Mouse (Mus musculus) adrenal gland, postnatal 14 days (tissue): ENCODE results near the gene Cnrip1. TPM values are rescaled to one million over a fixed set of nuclear protein-coding genes. Genes with fewer than 3 reads are reported as not detected.
"Not testable (repeated sequence)": the region's sequence is repeated elsewhere in the genome, so short reads cannot be mapped to it uniquely, and the experiment has no call there.

Source experiments
- DNase-seq: peaks from one replicate; pipeline ENCODE4 v3.0.0; 2021; ENCODE audit warnings: mixed read lengths
- long read RNA-seq, 2 experiments: library from polyadenylated mRNA; stranded (forward); transcript quantifications; one replicate each; pipeline ENCODE4 v2.0.0; 2021
- total RNA-seq: library from RNA; stranded (reverse); gene quantifications from 2 replicates; pipeline ENCODE4 v1.2.3, GENCODE M21; 2021

The Cnrip1 gene
- total RNA-seq = 15.8 and 20.9 TPM in 2 replicates
- long read RNA-seq, experiment 1, transcript Cnrip1-201 (3 exons, 1,654 nt) = major isoform, 11 of 15 reads
- long read RNA-seq, experiment 1, partial matches to known transcripts = 0 of 15 reads
- long read RNA-seq, experiment 1, other reads (novel, unspliced or antisense) = 4 of 15 reads
- long read RNA-seq, experiment 2, transcript Cnrip1-201 (3 exons, 1,654 nt) = major isoform, 11 of 13 reads
- long read RNA-seq, experiment 2, partial matches to known transcripts = 1 of 13 reads
- long read RNA-seq, experiment 2, other reads (novel, unspliced or antisense) = 1 of 13 reads

DNA sequence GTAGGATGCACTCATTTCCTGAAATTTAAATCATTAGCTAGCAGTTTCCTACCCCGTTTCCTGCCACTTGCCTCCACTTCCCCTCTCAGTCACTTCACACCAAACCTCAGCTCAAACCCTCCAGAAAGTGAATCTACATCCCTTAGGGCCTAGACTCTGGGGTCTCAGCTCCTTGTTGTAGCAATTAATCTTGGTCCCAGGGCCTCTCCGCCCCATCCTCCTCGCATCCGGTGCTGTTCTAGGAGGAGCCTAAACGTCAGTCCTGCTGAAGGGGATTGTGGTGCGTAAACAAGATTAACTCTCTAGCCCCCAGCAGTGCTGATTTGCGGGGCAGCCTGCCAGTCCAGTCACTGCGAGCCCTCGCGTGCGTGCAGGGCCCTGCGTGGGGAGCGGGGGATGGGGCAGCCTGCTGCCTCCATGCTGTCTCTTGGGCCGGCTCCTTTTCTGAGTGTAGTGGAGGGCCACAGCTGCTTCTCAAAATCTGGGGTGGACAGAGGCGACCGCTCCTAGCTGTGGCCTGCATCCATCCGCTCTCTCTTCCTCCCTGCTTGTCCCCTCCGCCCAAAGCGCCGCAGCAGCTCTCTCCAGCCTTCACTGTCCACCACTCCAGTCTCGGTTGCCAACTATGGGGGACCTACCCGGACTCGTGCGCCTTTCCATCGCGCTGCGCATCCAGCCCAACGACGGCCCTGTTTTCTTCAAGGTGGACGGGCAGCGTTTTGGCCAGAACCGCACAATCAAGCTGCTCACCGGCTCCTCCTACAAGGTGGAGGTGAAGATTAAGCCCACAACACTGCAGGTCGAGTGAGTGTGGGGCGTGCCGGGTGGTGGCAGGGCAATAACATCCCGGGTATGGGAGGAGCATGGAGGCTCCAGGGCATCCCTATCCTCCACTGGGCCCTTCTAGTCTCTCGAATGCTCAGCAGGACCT, at the start of gene Cnrip1, which contains the start of gene Plek:
Gene Cnrip1, plus strand, starts transcription at position 42 of the 931 bp plus-strand sequence.
Gene Plek, minus strand, starts transcription at position 837 of the 931 bp plus-strand sequence.
- DNase-seq = peak; percentile 88

DNA sequence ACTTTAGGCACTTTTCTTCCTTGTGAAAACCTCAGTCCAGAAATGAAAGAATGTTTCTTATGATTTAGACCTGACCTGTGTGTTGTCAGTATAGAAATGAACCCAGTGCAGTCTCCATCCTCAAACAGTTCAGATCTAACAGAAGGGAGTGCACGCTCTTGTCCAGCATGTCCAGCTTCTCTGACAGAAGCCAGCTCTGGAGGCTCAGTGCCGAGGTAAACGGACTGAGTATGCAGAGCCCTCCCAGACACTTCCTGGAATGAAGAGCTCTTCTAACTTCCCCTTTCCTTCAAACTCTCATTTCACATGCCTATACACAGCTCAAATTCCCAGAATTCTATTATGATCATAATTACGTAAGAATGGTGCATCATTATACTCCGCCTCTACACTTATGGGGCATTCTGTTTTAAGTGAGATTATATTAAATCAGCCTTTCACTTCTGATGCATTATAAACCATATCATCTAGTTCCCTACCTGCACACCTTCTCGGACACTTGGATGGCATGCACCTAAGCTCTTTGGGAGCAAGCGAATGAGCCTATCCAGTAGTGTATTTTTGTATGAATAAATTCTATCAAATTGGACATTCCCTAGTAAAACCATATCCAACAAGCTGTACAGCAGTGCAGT, 48.5 kb upstream of the Cnrip1 start:
- DNase-seq = no peak

DNA sequence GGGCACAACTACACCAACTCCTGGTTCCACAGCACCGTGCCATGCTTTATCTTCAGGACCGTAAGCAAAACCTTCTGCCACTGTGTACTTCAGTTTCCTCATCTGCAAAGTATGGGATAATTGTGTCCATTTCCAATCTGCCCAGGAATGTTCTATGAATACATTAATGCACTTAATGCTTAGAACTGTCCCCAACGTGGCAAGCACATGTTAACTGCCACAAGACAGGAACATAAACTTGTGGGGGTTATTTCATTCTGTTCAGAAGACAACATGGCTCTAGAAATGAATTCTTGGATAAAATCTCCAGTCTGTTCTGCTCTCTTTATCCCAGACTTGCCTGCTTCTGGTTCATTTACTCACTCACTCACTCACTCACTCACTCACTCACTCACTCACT, 47.6 kb upstream of the Cnrip1 start:
- no peak for DNase-seq

DNA sequence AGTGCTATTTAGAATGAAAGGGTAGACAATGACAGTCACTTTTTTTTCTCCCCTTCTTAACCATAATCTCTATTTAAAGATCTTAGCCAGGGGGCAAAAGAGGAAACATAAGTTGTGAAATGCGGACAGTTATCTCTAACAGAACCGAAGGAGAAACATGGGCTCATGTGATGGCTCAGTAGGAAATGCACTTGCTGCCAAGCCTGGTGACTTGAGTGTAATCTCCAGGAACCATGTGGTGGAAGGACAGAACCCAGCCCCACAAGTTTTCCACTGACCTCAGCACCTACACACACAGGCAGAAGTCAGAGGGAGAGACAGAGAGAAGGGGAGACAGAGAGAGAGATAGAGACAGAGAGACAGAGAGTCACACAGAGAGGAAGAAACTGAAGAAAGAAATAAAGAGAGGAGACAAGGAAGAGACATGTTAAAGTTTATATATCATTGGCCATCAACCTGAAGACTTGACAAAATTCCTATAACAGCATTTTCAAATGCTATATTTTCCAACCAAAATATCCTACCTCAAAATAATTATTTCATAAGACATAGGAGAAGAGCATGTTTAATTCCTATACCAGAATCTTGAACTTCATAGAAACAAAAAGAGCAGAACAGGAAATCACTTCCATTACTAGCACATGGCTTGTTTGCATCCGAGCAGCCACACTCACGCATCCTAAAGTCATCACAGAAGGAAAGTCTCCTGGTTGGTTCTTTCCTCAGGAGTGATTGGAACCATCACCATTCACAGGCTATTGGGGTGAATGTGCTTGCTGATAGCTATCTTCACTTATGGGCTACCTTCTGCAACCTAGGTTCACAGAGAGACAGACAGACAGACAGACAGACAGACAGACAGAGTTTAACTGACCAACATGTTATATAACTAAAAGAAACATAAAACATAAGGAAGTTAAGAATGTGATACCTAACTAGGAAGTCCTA, 46.2 kb upstream of the Cnrip1 start:
- DNase-seq = no peak

DNA sequence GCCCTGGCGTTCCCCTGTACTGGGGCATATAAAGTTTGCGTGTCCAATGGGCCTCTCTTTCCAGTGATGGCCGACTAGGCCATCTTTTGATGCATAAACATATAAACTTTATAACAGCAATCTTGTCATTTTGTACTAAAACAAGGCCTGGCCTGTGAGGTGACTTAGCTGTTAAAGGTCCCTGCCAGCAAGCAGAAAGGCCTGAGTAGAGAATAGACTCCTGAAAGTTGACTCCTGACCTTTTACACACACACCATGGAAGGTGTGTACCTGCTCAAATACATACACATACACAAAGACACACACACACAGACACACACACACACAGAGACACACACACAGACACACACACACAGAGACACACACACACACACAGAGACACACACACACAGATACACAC, 44.9 kb upstream of the Cnrip1 start:
- not testable (repeated sequence) for DNase-seq

DNA sequence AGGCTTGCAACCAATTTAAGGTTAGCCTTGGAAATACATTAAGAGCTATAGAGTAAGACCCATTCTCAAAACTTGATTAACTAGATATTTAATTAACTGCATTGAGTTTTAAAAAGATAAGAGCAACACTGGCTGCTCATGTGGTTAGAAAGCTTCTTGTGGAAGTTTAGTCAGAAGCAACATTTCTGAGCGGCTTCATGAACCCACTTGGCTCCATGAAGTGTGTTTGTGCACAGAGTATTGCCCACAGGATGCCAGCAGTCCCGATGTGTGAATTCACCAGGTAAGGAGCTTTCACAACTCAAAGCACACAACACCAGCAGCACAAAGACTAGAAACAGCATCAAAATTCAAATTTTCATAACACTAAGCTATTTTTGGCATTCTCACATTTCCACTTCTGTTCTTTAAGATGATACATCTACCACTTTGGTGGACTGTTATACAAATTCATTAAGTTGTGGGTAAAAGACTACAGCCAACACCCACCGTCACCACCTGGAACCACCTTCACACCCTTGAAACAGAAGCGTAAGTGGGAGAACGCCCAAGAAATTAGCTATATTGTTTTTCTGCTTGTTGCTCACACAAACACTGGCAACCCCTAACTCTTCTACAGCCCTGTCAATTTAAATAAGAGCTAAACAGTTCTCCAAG, 43.7 kb upstream of the Cnrip1 start:
- no peak for DNase-seq

DNA sequence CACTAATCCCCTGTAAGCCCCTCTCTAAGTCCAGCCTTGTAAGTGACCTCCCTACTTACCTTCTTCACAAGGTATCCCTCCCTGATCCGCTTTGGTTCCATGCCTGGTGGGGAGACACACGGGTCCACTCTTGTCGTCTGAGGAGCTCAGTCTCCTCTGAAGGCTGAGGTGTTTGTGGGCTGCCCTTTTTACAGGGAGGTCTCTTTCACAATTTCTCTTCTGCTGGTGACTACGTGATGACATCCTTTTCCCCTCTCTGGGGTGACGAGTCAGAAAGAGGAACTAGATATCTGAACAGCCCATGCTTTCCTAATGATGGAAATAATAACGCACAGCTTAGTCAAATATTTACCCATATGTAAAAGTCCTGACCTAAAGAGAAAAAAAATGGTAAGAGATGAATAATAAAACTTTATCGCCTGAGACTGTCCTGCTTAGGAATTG, 42.9 kb upstream of the Cnrip1 start:
- no peak for DNase-seq

DNA sequence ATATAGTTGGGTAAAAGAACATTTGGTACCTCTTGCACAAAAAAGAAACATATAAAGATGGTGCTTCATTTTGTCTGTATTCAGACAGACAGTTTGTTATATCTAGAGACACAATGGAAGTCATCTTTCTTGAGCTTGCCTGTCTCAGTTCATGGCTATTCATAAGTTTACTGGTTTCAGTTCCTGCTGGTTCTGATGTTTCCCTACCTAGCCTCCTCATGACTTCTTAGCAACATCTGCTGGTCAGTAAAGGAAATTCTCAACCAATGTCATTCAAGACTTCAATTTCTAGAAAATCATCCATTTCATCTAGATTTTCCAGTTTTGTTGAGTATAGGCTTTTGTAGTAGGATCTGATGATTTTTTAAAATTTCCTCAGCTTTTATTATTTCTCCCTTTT, 38.4 kb upstream of the Cnrip1 start:
- DNase-seq = no peak

DNA sequence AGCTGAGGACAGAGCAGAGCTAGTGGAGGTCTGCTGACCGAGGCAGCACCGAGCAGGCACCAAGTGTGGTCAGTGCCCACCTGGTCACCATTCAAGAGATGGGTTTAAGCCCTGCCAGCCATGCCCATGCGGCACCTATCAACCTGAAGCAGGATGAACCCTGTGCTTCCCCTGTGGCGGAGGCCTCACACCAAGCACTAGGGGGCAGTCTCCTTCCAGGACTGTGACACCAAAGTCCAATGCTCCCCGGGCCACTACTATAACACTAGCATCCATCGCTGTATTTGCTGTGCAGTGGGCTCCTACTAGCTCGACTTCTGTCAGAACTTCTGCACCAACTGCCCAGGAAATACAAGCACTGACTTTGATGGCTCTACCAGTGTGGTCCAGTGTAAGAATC, 32.1 kb upstream of the Cnrip1 start:
- DNase-seq = no peak

DNA sequence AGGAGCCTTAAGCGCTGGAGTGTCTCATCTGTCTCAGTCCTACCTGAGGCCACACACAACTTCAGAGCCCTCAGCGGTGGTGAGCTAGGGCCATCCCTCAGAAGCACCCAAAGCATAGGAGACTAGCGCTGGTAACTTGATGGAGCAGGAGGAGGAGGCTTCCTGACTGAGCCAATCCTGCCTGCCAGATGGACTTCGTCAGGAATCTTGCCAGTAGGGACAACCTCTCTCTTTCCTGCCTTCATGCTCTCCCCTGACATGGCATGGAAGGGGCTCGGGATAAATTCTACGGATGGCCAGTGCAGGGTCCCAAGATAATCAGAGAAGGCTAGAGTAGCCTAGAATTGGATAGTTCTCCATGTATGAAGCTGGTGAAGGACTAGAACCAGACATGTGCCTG, 28.2 kb upstream of the Cnrip1 start:
- no peak for DNase-seq

DNA sequence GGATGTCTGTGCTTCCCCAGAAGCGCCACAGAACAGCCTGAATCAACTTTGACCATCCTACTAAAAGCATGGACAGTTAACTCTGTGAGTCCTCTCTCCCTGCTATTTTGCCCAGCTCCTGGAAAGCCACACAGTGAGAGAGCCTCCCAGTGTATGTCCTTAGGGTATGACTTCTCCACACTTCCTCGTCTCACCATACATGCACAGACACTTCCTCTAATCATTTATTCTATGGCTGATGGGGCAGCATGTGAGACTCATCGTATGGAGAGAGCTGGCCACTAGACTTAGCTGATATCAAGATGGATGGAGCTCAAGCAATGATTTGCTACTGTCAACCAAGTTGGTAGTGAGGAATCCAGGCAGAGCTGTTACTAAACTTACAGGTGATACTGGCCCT, 27.4 kb upstream of the Cnrip1 start:
- DNase-seq = no peak

DNA sequence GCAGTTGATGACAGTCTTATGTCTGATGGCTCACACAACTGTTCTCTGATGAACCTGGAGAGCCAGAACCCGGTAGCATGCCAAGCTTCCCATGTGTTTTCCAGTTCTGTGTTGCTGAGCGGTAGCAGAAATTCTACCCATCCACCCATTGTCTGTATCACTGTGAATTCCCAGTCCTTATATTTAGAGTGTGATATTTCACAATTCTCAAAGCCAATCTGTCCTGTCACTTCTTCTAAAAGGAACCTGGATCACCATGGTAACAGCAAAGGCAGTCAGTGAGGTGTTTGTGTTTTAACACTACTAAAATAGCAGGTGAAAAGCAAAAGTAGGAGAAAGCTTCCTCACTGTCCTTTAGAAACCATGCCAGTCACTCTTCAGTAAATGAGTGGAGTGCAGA, 5.6 kb upstream of the Cnrip1 start:
- DNase-seq = no peak

DNA sequence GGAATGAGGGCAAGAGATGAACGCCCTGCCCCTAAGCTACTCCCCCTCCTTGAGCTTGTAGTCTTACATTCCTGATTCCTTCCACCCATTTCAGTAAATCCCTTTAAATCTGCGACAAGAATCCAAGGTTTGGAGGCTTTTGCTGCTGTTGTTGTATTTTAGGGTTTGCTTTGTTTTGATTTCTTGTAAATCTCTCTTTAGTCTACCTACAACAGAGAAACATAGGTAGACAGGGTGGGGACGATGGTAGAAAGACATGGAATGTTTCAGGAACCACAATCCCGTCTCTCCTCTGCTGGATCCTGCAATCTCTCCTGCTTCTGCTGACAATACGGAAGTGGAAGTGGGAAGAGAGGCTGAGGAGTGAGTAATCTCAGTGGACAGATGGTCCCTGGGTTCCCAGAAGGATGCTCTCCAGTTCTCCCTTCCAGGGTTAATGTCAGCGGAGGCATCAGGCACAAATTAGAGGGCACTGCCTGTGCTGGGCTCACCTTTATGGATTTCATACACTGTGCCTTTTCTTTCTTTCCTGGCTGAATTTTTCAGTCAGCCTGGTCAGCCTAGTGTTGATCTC, 1.2 kb downstream of the Cnrip1 start:
- no peak for DNase-seq

DNA sequence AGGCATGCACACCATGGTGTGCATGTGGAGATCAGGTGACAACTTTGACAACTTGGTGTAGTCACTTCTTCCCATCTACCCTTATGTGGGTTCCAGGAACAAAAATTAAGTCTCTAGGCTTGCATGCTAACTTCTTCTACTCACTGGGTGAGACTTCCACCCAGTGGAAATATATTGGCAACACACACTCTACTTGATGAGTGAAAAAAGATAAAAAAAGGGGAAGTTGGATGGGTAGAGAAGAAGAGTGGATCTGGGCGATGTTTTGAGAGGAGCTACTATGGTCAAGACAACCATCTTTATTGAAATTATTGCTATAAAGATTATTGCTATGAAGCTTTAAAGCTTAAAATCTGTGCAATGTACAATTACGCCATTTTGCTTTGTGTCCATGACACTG, 18.0 kb downstream of the Cnrip1 start:
- DNase-seq = not testable (repeated sequence)

DNA sequence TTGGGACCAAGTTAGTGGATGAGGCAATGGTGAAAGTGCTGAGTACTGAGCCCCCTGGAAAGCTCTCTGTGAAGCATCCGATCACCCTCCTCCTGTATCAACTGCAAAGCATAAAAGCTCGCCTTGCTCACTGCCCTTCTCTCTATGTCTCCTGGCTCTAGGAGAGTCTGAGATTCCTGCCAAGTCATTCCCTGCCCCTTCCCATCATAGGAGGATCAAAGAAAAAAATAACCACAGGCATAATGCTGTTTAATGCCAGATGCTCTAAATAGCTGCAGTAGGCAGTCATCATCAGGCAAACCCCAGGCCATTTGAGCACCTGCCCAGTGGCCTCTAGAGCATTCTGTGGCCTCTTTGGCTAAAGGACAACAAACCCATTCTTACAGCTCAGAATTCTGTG, 24.3 kb downstream of the Cnrip1 start:
- no peak for DNase-seq

DNA sequence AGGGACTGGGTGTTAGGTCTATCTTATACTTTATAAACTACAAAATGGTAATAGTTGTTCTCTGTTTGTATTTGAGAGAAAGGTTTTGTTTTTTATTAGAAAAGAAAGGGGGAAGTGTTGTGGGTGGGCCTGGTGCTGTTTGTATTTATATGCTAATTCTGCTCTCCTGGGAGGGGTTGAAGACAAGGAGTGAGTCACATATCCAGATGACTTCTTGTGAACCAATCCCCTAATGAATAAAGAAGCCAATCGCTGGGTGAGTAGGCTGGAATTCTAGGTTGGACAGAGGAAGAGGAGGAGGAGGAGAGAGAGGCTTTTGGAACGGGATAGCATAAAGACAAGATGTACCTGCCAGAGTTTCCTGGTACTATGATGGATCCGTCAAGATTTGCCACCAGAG, 30.7 kb downstream of the Cnrip1 start:
- no peak for DNase-seq

DNA sequence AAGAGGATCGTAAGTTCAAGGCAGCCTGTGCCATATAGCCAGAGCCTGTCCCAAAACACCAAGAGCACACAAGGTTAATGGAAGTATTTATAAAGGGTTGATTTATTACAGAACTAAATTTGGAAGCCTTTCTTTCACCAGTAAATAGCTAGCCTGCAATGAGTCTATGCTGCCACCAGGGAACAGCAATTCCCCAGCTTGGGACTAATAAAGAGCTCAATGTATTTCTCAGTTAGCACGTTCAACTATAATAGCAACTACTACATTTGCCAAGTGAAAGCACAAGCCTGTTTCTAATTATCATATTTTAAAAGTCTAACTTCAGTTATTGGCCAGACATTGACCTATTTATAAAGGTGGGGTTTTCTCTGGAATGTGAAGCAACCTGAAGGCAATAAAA, 31.6 kb downstream of the Cnrip1 start:
- DNase-seq = peak; percentile 42

DNA sequence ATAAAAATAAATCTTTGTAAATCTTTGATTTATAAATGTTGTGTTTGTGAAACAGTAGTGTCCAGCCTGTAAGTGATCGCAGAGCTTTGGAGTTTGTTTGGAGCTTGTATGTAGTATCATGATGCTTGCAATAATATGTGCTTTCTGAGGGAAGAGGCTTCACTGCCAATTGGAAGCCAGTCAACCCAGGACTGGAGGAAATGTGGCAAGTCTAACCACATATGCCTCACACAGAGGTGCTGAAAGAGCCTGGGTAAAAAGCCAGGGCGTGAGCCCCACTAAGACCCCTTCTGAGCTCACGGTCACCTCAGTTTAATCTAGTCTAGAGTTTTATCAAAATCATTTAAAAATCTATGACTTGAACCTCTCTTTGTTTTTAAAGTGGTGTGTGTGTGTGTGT, 32.1 kb downstream of the Cnrip1 start:
- DNase-seq = no peak

DNA sequence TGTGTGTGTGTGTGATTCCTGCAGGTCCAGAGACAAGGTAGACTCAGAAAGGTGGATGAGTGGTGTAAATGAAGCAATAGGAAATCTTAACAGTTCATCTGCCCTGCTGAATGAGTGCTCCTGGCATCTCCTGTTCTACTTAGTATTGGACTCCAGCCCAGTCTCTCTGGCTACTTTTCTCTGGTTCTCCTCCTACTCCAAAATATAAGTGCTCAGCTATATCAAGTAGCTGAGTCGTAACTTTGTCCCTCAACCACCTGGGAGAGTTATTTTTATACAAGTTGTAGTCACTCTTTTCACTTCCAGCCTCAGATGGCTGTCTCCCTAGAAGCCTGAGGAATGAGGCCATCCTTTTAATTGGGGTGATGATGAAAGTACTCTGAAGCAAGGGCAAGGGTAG, 32.5 kb downstream of the Cnrip1 start:
- DNase-seq = no peak

DNA sequence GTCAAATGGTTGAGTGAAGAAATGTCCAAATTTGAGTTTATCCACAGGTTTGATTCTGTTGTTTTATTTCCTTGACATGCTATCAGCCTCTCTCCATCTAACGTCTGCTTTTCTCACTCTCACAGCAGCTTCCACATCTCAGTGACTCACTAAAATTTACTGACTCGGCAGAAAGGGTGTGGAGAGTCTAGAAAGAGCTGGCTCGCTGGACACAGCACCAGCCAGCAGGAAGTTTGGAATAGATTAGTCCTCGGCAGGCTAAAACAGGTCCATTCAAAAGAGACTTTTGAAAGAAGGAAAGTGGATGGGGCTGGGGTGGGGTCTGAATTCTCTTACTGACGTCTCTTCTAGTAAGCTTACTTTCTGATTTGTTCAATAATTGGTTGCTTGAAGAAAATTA, 34.7 kb downstream of the Cnrip1 start:
- DNase-seq = peak; percentile 17

DNA sequence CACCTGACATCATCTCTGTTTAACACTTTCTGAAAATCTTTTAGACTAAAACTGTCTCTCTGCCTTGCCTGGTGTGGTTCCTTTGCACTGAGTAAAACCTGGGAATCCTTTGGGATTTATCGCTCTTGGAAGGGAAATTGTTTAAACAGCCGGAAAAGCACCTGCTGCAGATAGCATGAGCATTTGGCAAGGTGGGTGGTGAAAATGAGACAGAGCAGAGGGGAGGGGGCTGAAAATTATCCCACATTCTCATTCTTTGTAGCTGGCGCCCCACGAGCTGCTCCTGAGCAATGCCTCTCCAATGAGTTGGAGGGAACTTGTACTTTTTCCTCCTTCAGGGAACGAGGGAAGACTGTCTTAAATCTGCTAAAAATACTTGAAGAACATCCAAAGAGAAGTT, 55.5 kb downstream of the Cnrip1 start:
- DNase-seq = no peak
